Mouse (Mus musculus) left cerebral cortex, adult 2 months (tissue): ENCODE data around the gene Gpatch1. TPM values are rescaled to one million over a fixed set of nuclear protein-coding genes. Genes with fewer than 3 reads are reported as not detected.
"Not testable (repeated sequence)": the region's sequence is repeated elsewhere in the genome, so short reads cannot be mapped to it uniquely, and the experiment has no call there.

Experiments used
- DNase-seq, 2 experiments: peaks; one replicate each; pipeline ENCODE4 v3.0.0; 2021 to 2022; ENCODE audit warnings: low spot score in 2 of 2, mixed read lengths in 1 of 2; ENCODE audit errors: extremely low spot score in 1 of 2
- H3K27ac ChIP-seq: fragments of 200-600 bp; 2 replicates; pipeline ENCODE4 v1.8.1; 2022
- H3K4me3 ChIP-seq: fragments of 200-600 bp; 2 replicates; pipeline ENCODE4 v1.8.1; 2022
- CTCF ChIP-seq: fragments of 200-600 bp; IDR thresholded peaks from 2 replicates; pipeline ENCODE4 v1.8.1; 2022; ENCODE audit warnings: antibody characterized with exemption, mild to moderate bottlenecking, moderate library complexity
- intact Hi-C: fragments of 180-260 bp; cut with DNase I; formaldehyde crosslinking; loops from one replicate; pipeline ENCODE4 v1.15.1; 2025
- total RNA-seq, 2 experiments: library from RNA; stranded (reverse); gene quantifications; 2 replicates each; pipeline ENCODE4 v1.2.3; 2021

Gene Gpatch1
- total RNA-seq, 2 experiments from 2014 or later = 27.3 to 27.7 TPM

DNA sequence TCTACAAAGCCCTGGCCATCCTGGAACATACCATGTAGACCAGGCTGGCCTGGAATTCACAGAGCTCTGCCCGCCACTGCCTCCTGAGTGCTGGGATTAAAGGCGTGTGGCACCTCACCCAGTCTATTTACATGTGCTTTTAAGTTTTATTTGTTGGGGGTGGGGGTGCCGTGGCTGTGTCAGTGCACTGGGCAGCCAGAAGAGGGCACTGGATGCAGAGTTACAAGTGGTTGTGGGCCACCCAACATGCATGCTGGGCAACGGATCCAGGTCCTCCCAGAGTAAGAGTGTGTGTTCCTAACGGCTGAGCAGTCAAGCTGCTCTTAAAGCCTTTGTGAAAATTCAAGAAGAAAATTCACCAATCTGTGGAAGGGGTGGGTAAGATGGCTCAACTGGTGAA is 50.4 kb downstream of the Gpatch1 start:
- H3K4me3 ChIP-seq = no peak overlapping the region
- DNase-seq = no peak
- no peak overlapping the region for H3K27ac ChIP-seq
- intact Hi-C loops = loop anchor here (5.0 kb wide), 1 partner anchor 861 kb away; no protein-coding TSS in a partner anchor
- no peak; the same call in 1 of the 2 replicates for TF ChIP-seq CTCF

DNA sequence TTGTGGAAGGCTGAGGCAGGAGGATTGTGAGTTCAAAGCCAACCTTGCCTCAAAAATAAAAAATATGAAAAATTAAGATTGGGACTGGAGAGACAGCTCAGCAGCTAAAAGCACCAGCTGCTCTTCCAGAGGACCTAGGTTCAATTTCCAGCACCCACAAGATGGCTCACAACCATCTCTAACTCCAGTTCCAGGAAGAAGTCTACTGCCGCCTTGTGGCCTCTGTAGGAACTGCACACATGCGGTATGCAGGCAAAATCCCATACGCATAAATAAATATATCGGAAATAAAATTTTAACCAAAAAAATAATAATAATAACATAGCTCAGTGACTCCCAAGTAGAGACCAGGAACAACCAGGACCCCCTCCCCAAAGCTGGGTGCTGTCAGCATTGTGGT is 51.6 kb downstream of the Gpatch1 start:
- no peak overlapping the region for H3K27ac ChIP-seq
- intact Hi-C loops = loop anchor here (5.0 kb wide), 1 partner anchor 859 kb away; no protein-coding TSS in a partner anchor
- DNase-seq = no peak
- H3K4me3 ChIP-seq = no peak overlapping the region
- peak; percentile 44 for TF ChIP-seq CTCF

DNA sequence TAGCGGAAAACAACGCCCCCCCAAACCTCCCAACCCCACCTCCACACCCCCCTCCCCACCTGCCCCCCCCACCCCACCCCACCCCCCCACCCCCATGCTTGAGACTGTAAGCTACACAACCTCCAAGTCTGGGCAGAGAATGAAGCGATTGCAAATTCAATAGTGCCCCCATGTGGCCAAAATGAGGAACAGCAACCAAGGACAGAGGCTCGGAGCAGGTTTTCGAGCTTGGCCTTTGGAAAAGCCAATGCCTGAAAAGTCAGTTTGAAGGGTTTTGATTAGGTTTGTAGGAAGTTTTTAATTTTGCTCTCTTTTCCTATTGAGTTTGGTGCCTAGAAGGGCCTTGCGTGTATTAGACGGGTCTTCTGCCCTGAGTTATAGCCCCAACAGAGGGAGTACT is 53.5 kb downstream of the Gpatch1 start:
- intact Hi-C loops = loop anchor here (1.0 to 5.0 kb wide), 4 partner anchors 87 to 857 kb away; no protein-coding TSS in a partner anchor

DNA sequence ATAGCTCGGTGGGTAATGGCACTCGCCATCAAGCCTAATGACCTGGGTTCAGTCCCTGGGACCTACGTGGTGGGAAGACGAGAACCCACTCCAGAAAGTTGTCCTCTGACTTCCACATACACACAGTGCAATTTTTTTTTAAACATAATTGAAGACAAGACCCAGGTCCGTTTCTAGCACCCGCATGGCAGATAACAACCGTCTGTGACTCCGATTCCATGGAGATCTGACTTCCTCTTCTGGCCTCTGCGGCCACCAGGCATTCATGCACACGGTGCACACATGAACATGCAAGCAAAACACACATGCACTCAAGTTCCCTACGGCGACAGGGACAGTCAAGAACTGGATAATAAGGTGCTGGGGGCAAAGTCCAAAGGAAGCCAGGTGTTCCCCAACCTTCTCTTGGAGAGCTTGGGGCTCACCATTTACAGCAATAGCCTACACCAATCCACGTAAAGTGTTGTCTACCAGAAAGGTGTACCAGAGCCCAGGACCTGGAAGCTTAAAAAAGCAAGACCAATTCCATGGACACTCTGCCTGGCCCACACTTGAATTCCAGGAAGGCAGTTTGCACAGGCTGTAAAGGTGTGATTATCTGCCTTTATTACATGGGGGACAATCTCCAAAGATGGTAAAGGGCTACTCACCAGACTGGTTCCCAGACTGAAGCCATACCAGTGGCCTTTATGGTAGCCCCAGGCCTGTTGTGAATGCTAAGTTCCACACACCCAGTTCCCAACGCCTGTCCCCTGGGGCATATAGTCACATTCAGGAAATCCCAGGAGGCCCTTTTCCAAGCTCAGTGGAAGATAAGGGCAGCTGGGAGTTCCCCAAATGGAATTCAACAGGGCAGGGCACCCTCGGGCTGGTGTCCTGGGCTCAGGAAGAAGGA is 54.4 kb downstream of the Gpatch1 start:
- Histone ChIP-seq H3K4me3 (no peak overlapping the region), H3K27ac (no peak overlapping the region)
- TF ChIP-seq CTCF = no peak
- no peak for DNase-seq
- intact Hi-C loops = loop anchor here (1.0 to 5.0 kb wide), 3 partner anchors 87 to 587 kb away; no protein-coding TSS in a partner anchor

More for the DNA sequence above, 53.5 kb downstream of the Gpatch1 start:
- TF ChIP-seq CTCF = peak; percentile 69
- peak in 1 of 2 experiments; percentile 62 for DNase-seq
- Histone ChIP-seq H3K27ac (no peak overlapping the region), H3K4me3 (no peak overlapping the region)

DNA sequence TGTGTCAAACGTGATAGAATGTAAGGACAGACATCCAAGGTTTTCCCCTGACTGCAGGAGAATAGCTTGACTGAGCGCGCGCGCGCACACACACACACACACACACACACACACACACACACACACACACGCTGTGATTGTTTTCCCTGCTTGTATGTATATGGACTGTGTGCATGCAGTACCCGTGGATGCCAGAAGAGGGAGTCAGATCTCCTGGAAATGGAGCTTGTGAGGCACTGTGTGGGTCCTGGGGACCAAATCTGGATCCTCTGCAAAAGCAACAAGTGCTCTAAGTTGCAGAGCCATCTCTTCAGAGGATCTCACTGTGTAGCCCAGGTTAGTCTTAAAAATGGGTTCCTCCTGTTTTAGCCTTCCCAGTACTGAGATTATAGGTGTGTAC is 58.9 kb downstream of the Gpatch1 start:
- Histone ChIP-seq H3K27ac (no peak overlapping the region), H3K4me3 (no peak overlapping the region)
- intact Hi-C loops = no loop called here
- TF ChIP-seq CTCF = peak; percentile 14
- DNase-seq = no peak

DNA sequence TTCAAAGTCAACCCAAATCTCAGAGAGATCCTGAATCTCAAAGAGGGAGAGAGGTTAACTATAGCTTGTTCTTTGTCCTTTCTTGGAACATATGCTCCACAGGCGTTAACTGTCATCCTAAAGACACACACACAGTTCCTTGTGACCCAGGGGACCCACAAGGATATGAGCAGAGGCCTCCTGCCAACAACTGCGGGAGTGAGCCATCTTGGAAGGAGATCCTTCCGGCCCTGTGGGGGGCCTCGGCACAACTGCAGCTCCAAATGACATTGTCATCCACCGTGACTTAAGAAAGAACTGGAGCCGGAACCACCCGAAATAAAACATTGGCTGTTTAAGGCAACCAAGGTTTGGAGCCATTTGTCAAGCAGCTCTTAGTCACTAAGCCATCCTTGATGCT is 59.9 kb downstream of the Gpatch1 start:
- no peak overlapping the region for H3K27ac ChIP-seq
- no peak for DNase-seq
- H3K4me3 ChIP-seq = no peak overlapping the region
- intact Hi-C loops = no loop called here
- TF ChIP-seq CTCF = no peak

DNA sequence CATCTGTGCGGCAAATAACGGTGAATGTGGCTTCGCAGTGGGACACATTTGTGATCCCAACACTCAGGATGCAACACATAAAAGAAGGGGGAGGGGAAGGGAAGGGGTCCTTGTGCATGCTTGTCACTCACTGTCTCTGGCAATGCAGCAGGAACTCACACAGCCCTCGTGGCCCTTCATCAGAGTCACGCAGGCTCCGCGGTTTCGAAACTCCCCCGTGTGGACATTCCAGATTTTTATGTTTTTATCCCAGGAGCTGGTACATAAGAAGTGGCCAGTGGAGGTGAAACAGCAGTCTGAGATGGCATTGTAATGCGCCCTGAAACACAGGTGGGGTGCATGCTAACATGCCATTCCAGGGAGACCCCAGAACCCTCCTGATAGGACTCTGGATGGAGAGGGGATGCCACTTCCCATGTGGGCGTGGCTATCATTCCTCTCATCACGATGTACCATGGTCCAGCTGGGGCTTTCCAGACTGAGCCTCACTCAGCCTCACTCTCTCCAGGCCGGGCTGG is 66.1 kb downstream of the Gpatch1 start:
- H3K4me3 ChIP-seq = peak overlapping the region; percentile 21; the same call in 1 of the 2 replicates
- no peak overlapping the region for H3K27ac ChIP-seq
- intact Hi-C loops = no loop called here
- peak; percentile 56 for TF ChIP-seq CTCF
- peak in 1 of 2 experiments; percentile 39 for DNase-seq

DNA sequence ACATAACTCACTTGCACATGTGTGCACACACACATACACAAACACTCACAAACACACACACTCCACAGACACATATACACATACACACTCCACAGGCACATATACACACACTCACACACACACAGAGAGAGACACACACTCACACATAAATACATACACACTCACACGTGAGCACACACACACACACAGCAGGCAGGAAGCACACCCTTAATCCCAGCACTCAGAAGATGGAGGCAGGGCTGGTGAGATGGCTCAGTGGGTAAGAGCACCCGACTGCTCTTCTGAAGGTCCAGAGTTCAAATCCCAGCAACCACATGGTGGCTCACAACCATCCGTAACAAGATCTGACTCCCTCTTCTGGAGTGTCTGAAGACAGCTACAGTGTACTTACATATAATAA is 80.3 kb downstream of the Gpatch1 start:
- intact Hi-C loops, DNase-seq, H3K27ac ChIP-seq, H3K4me3 ChIP-seq: not testable (repeated sequence)

DNA sequence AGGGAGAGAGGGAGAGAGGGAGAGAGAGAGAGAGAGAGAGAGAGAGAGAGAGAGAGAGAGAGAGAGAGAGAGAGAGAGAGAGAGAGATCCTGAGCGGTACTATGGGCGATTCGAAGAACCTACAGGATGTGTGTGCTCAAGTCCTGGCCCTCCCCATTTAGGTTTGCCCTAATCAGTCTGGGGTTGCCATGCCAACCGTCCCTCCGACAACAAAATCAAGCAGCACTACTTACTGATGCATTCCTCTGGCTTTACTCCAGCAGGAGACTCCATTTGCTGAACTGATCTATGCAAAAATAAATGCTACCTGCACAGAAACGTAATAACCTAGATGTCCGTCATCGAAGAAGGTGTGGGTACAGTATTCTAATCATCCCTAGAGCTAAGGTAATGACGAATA is 82.9 kb downstream of the Gpatch1 start:
- Histone ChIP-seq H3K4me3 (peak overlapping the region; percentile 46), H3K27ac (peak overlapping the region; percentile 81)
- no peak for TF ChIP-seq CTCF
- intact Hi-C loops = loop anchor here (2.0 kb wide), 1 partner anchor 21 kb away; the partner anchor contains the start of gene Lrp3
- peak; percentile 42 to 65 for DNase-seq

DNA sequence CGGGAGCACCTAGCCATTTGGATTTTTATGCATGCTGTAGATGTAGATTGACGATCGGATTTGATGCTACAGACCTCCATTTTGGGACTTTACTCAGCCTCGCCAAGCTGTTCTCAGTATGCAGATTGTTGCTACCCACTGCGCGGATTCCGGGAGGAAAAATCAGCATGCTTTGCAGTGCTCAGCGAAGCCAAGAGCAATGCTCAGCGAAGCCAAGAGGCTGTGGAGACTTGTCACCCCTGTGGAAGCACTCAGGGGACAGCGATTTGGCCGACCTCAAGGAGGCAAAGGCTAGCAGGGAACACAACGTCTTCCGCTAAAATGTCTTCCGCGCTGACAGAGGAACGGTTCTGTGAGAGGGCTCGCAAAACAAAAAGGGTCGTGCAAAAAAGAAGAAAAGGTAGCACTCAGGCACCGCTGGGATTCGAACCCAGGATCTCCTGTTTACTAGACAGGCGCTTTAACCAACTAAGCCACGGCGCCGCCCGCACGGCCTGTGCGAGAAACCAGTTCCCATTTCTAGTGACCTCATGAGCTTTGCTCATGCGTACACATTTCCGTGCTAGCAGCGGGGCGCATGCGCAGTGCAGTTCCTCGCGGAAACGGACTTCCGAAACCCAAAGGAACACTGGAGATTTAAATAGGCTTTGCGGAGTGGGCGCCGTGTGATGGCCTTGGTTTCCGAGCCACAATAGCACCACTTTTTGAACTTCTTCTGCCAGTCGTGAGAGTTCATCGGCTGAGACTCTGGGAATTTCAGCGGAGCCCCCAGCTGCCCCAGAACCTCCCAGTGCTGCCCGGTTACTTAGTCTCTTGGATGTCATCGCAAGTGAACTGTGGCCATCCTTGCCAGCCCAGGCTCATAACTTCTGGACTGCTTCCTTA is 83.6 kb downstream of the Gpatch1 start:
- Histone ChIP-seq H3K4me3 (peak overlapping the region; percentile 65), H3K27ac (peak overlapping the region; percentile 94)
- intact Hi-C loops = loop anchor here (2.0 kb wide), 1 partner anchor 20 kb away; the partner anchor contains the start of gene Lrp3
- peak; percentile 99 for DNase-seq
- no peak for TF ChIP-seq CTCF

DNA sequence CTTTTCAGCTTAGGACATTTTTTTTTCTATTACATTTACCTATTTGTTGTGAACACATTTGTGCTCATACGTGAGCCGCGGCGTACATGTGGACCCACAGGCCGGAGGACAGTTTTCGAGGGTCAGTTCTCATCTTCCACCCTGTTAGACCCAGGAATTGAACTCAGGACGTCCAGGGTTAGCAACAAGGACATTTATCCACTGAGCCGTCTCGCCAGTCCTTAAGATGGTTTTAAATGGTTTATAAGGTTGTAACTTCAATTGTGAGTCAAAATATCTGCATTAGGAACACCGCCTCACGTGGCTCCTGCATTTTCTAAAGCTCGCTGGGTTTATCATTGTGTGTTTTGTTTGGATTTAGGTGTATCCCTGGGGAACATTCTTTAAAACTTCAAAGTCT is 84.4 kb downstream of the Gpatch1 start:
- peak overlapping the region; percentile 65 for H3K4me3 ChIP-seq
- intact Hi-C loops = loop anchor here (2.0 kb wide), 1 partner anchor 19 kb away; the partner anchor contains the start of gene Lrp3
- no peak for DNase-seq
- H3K27ac ChIP-seq = peak overlapping the region; percentile 90
- TF ChIP-seq CTCF = no peak
